Mouse (Mus musculus) lung, adult 2 months (tissue): ENCODE data around the gene Anapc2. TPM values are rescaled to one million over a fixed set of nuclear protein-coding genes. Genes with fewer than 3 reads are reported as not detected.

Source experiments
- DNase-seq: peaks from one replicate; pipeline ENCODE4 v3.0.0; 2022
- H3K4me1 ChIP-seq: fragments of 200-500 bp; 2 replicates; pipeline ENCODE4 v1.6.1; 2011; ENCODE audit warnings: low read length; ENCODE audit not compliant: control insufficient read depth, insufficient read depth
- H3K4me3 ChIP-seq: fragments of 200-500 bp; replicated peaks from 2 replicates; pipeline ENCODE3; 2011; ENCODE audit warnings: low read depth, mild to moderate bottlenecking, control low read depth, low read length; ENCODE audit errors: extremely low read depth
- CTCF ChIP-seq: fragments of 200-500 bp; IDR thresholded peaks from 2 replicates; pipeline ENCODE4 v1.5.1; 2011; ENCODE audit warnings: mild to moderate bottlenecking, low read length, control low read depth; ENCODE audit not compliant: insufficient read depth
- POLR2A ChIP-seq: fragments of 200-500 bp; IDR thresholded peaks from 2 replicates; pipeline ENCODE4 v1.6.1; 2011; ENCODE audit warnings: low read depth, mild to moderate bottlenecking, control low read depth, low read length, borderline replicate concordance; ENCODE audit errors: extremely low read depth
- WGBS: fragments of 180-500 bp; shearing (Covaris S2); methylation state at CpG from one replicate; pipeline ENCODE4 v1.1.7; 2018; 5-methylcytosine and 5-hydroxymethylcytosine counted together
- polyA plus RNA-seq: library from polyadenylated mRNA; depleted of rRNA; stranded (reverse); fragments of >200 nt; gene quantifications from 2 replicates; pipeline ENCODE4 v1.2.3, GENCODE M21; 2012

The Anapc2 gene
- polyA plus RNA-seq, 1 experiment = 133 TPM

- peaks cover 12% of the 10 kb centered on the region for H3K4me1 ChIP-seq
- no peak overlapping the region for H3K4me3 ChIP-seq
- no peak for DNase-seq
- WGBS = 84% methylated on average over 5 of the region's 5 CpGs
- TF ChIP-seq POLR2A (no peak), CTCF (no peak)
Observed at GRCm38 (mm10) chr2:25229582-25229981, 42.7 kb upstream of the Anapc2 start.

- H3K4me1 ChIP-seq = peaks cover 10% of the 10 kb centered on the region
- no peak overlapping the region for H3K4me3 ChIP-seq
- 84% methylated on average over 7 of the region's 7 CpGs for WGBS
- TF ChIP-seq POLR2A = no peak
- no peak for TF ChIP-seq CTCF
- DNase-seq = no peak
Observed at GRCm38 (mm10) chr2:25230581-25230980, 41.7 kb upstream of the Anapc2 start.

- no peak for TF ChIP-seq POLR2A
- TF ChIP-seq CTCF = no peak
- 64% methylated on average over 12 of the region's 12 CpGs for WGBS
- H3K4me3 ChIP-seq = no peak overlapping the region
- H3K4me1 ChIP-seq = peaks cover 10% of the 10 kb centered on the region
- no peak for DNase-seq
Observed at GRCm38 (mm10) chr2:25231038-25231437, 41.2 kb upstream of the Anapc2 start.

- no peak for DNase-seq
- no peak overlapping the region for H3K4me3 ChIP-seq
- no peak for TF ChIP-seq POLR2A
- TF ChIP-seq CTCF = no peak
- H3K4me1 ChIP-seq = peaks cover 6% of the 10 kb centered on the region; the same call in 1 of the 2 replicates
- 56% methylated on average over 4 of the region's 4 CpGs for WGBS
Observed at GRCm38 (mm10) chr2:25233421-25233820, 38.9 kb upstream of the Anapc2 start.

- Histone ChIP-seq H3K4me1 (peaks cover 2% of the 10 kb centered on the region; the same call in 1 of the 2 replicates), H3K4me3 (no peak within 1 kb of the TSS)
- WGBS = 70% methylated on average over 3 of the region's 3 CpGs
- DNase-seq = no peak
- TF ChIP-seq CTCF (no peak), POLR2A (no peak)
Observed at GRCm38 (mm10) chr2:25234050-25234449, 38.2 kb upstream of the Anapc2 start, which contains the start of gene Slc34a3. Slc34a3 (minus strand) TSS chr2:25234364.

- no peak for DNase-seq
- H3K4me1 ChIP-seq = 0 out of 2 replicates have a peak, but pooled peaks cover 2% of the 10 kb centered on the region
- no peak overlapping the region for H3K4me3 ChIP-seq
- WGBS = 55% methylated on average over 5 of the region's 5 CpGs
- TF ChIP-seq POLR2A = no peak
Observed at GRCm38 (mm10) chr2:25234551-25235220, 37.6 kb upstream of the Anapc2 start.

GRCm38 (mm10) chr2:25236614-25237013 lies 35.7 kb upstream of the Anapc2 start, which contains the start of gene Rnf224:
Rnf224 (minus strand) TSS chr2:25236787.
- Histone ChIP-seq H3K4me1 (peaks cover 5% of the 10 kb centered on the region), H3K4me3 (no peak within 1 kb of the TSS)
- WGBS = 30% methylated on average over 8 of the region's 8 CpGs
- no peak for DNase-seq
- TF ChIP-seq CTCF (no peak), POLR2A (no peak)

GRCm38 (mm10) chr2:25237522-25237921 lies 34.8 kb upstream of the Anapc2 start:
- peaks cover 6% of the 10 kb centered on the region for H3K4me1 ChIP-seq
- TF ChIP-seq CTCF (no peak), POLR2A (no peak)
- peak; percentile 64 for DNase-seq
- 44% methylated on average over 4 of the region's 4 CpGs for WGBS
- no peak overlapping the region for H3K4me3 ChIP-seq

- peaks cover 6% of the 10 kb centered on the region for H3K4me1 ChIP-seq
- H3K4me3 ChIP-seq = no peak overlapping the region
- no peak for DNase-seq
- TF ChIP-seq POLR2A = no peak
- no peak for TF ChIP-seq CTCF
Observed at GRCm38 (mm10) chr2:25238106-25238505, 34.2 kb upstream of the Anapc2 start.

- H3K4me3 ChIP-seq = no peak overlapping the region
- WGBS = 75% methylated on average over 3 of the region's 3 CpGs
- no peak for DNase-seq
- peaks cover 6% of the 10 kb centered on the region for H3K4me1 ChIP-seq
- no peak for TF ChIP-seq POLR2A
- TF ChIP-seq CTCF = no peak
Observed at GRCm38 (mm10) chr2:25239766-25240165, 32.5 kb upstream of the Anapc2 start.
